ENCODE assay signal across 21 mouse cellular contexts in genomic region chr3:68377452-68378198, GRCm38 (mm10).
DNase-seq lines count a peak whose midpoint lies in the region; ATAC-seq and TF ChIP-seq lines count a peak whose summit lies in the region.
"Had no signal": no experiment of that assay in that cellular context is flagged by ENCODE, and none has a peak within 500 bp of the region (broad histone marks: within the 10 kb centered on the region; RNA-seq: fewer than 3 reads in every experiment).

No protein-coding gene starts in this region.

- 81% methylated on average over 7 of the region's 7 CpGs for WGBS in embryonic facial prominence, embryonic 11.5 days
- WGBS in embryonic facial prominence, embryonic 10.5 days = 81% methylated on average over 7 of the region's 7 CpGs
- WGBS in midbrain, embryonic 15.5 days = 71% methylated on average over 7 of the region's 7 CpGs
- 82% methylated on average over 7 of the region's 7 CpGs for WGBS in midbrain, embryonic 11.5 days
- WGBS in midbrain, postnatal 0 days = 62% methylated on average over 7 of the region's 7 CpGs

- no peaks in the 10 kb centered on the region for H3K9me3 ChIP-seq in embryonic facial prominence, embryonic 11.5 days (replicated peaks; ENCODE audit: control insufficient read depth, low read length)
- H3K9me3 ChIP-seq in embryonic facial prominence, embryonic 10.5 days = no peaks in the 10 kb centered on the region
- no peaks in the 10 kb centered on the region for H3K9me3 ChIP-seq in midbrain, embryonic 15.5 days
- H3K9me3 ChIP-seq in midbrain, embryonic 11.5 days (ENCODE audit: control insufficient read depth, low read length) = no peaks in the 10 kb centered on the region
- no peaks in the 10 kb centered on the region for H3K9me3 ChIP-seq in midbrain, postnatal 0 days (ENCODE audit: low read length)
- H3K9me3 ChIP-seq: hindbrain, embryonic 15.5 days had no signal

- no peak overlapping the region for H3K9ac ChIP-seq in embryonic facial prominence, embryonic 11.5 days (replicated peaks; ENCODE audit: low read length)
- H3K9ac ChIP-seq in midbrain, embryonic 15.5 days = no peak overlapping the region
- H3K9ac ChIP-seq in midbrain, embryonic 11.5 days (ENCODE audit: low read length) = no peak overlapping the region
- H3K9ac ChIP-seq in midbrain, postnatal 0 days (replicated peaks; ENCODE audit: low read length, poor library complexity, severe bottlenecking) = no peak overlapping the region
- H3K9ac ChIP-seq: hindbrain, embryonic 15.5 days had no signal

- no peaks in the 10 kb centered on the region for H3K27me3 ChIP-seq in embryonic facial prominence, embryonic 11.5 days (ENCODE audit: control insufficient read depth, insufficient read depth, low read length)
- H3K27me3 ChIP-seq in embryonic facial prominence, embryonic 10.5 days (replicated peaks; ENCODE audit: low read depth, poor library complexity, severe bottlenecking) = no peaks in the 10 kb centered on the region
- H3K27me3 ChIP-seq in midbrain, embryonic 15.5 days (replicated peaks) = no peaks in the 10 kb centered on the region
- no peaks in the 10 kb centered on the region for H3K27me3 ChIP-seq in midbrain, embryonic 11.5 days (ENCODE audit: control insufficient read depth, insufficient read depth, low read length)
- H3K27me3 ChIP-seq in midbrain, postnatal 0 days (ENCODE audit: insufficient read depth, low read length) = no peaks in the 10 kb centered on the region
- H3K27me3 ChIP-seq: hindbrain, embryonic 15.5 days had no signal

- peak; percentile 63 for TF ChIP-seq CTCF in layer of hippocampus, adult 2 months (conservative IDR thresholded peaks at IDR 0.05)
- TF ChIP-seq CTCF in midbrain, postnatal 0 days (IDR thresholded peaks at IDR 0.05) = peak; percentile 51

- peak; percentile 15 for DNase-seq in embryonic facial prominence, embryonic 11.5 days (ENCODE audit: low spot score)
- no peak for DNase-seq in embryonic facial prominence, embryonic 10.5 days (ENCODE audit: low spot score)
- no peak for DNase-seq in layer of hippocampus, adult 2 months (ENCODE audit: low spot score in 2 of 2)
- no peak for DNase-seq in layer of hippocampus, postnatal 36 days
- no peak for DNase-seq in midbrain, embryonic 11.5 days (ENCODE audit: low spot score, missing footprints)
- peak; percentile 22 for DNase-seq in midbrain, postnatal 0 days (ENCODE audit: low spot score)
- DNase-seq in cerebellum, adult 9-11 months = no peak
- DNase-seq: adrenal gland, adult 8-10 months; adrenal gland, postnatal 36 days; B cell, adult 2 months; cerebellum, adult 2 months; cerebellum, postnatal 14 days; gastrocnemius, postnatal 10 days; heart, adult 2 months had no signal

- no peak overlapping the region for H3K4me3 ChIP-seq in embryonic facial prominence, embryonic 11.5 days (ENCODE audit: low read depth, low read length)
- no peak overlapping the region for H3K4me3 ChIP-seq in embryonic facial prominence, embryonic 10.5 days
- no peak overlapping the region for H3K4me3 ChIP-seq in layer of hippocampus, adult 2 months
- no peak overlapping the region for H3K4me3 ChIP-seq in midbrain, embryonic 15.5 days
- H3K4me3 ChIP-seq in midbrain, embryonic 11.5 days (ENCODE audit: low read depth, low read length) = no peak overlapping the region
- no peak overlapping the region for H3K4me3 ChIP-seq in midbrain, postnatal 0 days (ENCODE audit: low read depth, low read length)
- H3K4me3 ChIP-seq: heart, adult 2 months; hindbrain, embryonic 15.5 days had no signal

- H3K36me3 ChIP-seq in embryonic facial prominence, embryonic 11.5 days (replicated peaks; ENCODE audit: control insufficient read depth, insufficient read depth, low read depth, low read length) = no peaks in the 10 kb centered on the region
- no peaks in the 10 kb centered on the region for H3K36me3 ChIP-seq in embryonic facial prominence, embryonic 10.5 days (replicated peaks)
- no peaks in the 10 kb centered on the region for H3K36me3 ChIP-seq in midbrain, embryonic 15.5 days (replicated peaks)
- no peaks in the 10 kb centered on the region for H3K36me3 ChIP-seq in midbrain, embryonic 11.5 days (ENCODE audit: control insufficient read depth, insufficient read depth, low read length)
- H3K36me3 ChIP-seq in midbrain, postnatal 0 days (ENCODE audit: insufficient read depth, low read length) = no peaks in the 10 kb centered on the region
- H3K36me3 ChIP-seq: G1E; hindbrain, embryonic 15.5 days had no signal

- no peak overlapping the region for H3K27ac ChIP-seq in embryonic facial prominence, embryonic 11.5 days (replicated peaks; ENCODE audit: low read depth, low read length)
- no peak overlapping the region for H3K27ac ChIP-seq in embryonic facial prominence, embryonic 10.5 days (replicated peaks)
- H3K27ac ChIP-seq in layer of hippocampus, adult 2 months = no peak overlapping the region
- H3K27ac ChIP-seq in midbrain, embryonic 15.5 days = no peak overlapping the region
- H3K27ac ChIP-seq in midbrain, embryonic 11.5 days (ENCODE audit: low read depth, low read length) = no peak overlapping the region
- no peak overlapping the region for H3K27ac ChIP-seq in midbrain, postnatal 0 days (ENCODE audit: low read depth, low read length)
- H3K27ac ChIP-seq: heart, adult 2 months; hindbrain, embryonic 15.5 days had no signal

- no peak for ATAC-seq in embryonic facial prominence, embryonic 11.5 days (replicated peaks; ENCODE audit: insufficient number of reproducible peaks, low FRiP score, low TSS enrichment, low read depth)
- ATAC-seq in midbrain, embryonic 15.5 days (replicated peaks) = 0 out of 2 replicates have a peak, but pooled peaks have one; percentile 46
- ATAC-seq in midbrain, embryonic 11.5 days (ENCODE audit: low FRiP score) = no peak
- ATAC-seq in midbrain, postnatal 0 days (ENCODE audit: low FRiP score) = peak; percentile 52; the same call in 1 of the 2 replicates
- ATAC-seq: CD4-positive, CD25-positive, alpha-beta regulatory T cell, adult 4 months; forebrain, embryonic 14.5 days; inflammation-experienced regulatory T-cells, adult 6 months had no signal

- no peak overlapping the region for H3K4me2 ChIP-seq in embryonic facial prominence, embryonic 11.5 days (ENCODE audit: low read depth, low read length)
- H3K4me2 ChIP-seq in midbrain, embryonic 15.5 days = no peak overlapping the region
- no peak overlapping the region for H3K4me2 ChIP-seq in midbrain, embryonic 11.5 days
- H3K4me2 ChIP-seq in midbrain, postnatal 0 days (ENCODE audit: low read depth, low read length, poor library complexity, severe bottlenecking) = no peak overlapping the region
- H3K4me2 ChIP-seq: heart, embryonic 11.5 days; hindbrain, embryonic 15.5 days had no signal

- H3K4me1 ChIP-seq in embryonic facial prominence, embryonic 11.5 days (ENCODE audit: control insufficient read depth, insufficient read depth, low read length) = no peaks in the 10 kb centered on the region
- H3K4me1 ChIP-seq in embryonic facial prominence, embryonic 10.5 days = peaks cover 6% of the 10 kb centered on the region; the same call in 1 of the 2 replicates
- no peaks in the 10 kb centered on the region for H3K4me1 ChIP-seq in midbrain, embryonic 15.5 days
- no peaks in the 10 kb centered on the region for H3K4me1 ChIP-seq in midbrain, embryonic 11.5 days (ENCODE audit: control insufficient read depth, insufficient read depth, low read length)
- H3K4me1 ChIP-seq in midbrain, postnatal 0 days (ENCODE audit: insufficient read depth, low read length) = no peaks in the 10 kb centered on the region

Comparison
In these comparisons a context has a peak if more than half of its experiments do, and no peak if none do; other contexts are left out.
1. ATAC-seq: peak in midbrain, embryonic 15.5 days (single experiment) and midbrain, postnatal 0 days (single experiment); none in embryonic facial prominence, embryonic 11.5 days (single experiment) and midbrain, embryonic 11.5 days (single experiment).
2. DNase-seq: peak in embryonic facial prominence, embryonic 11.5 days (single experiment) and midbrain, postnatal 0 days (single experiment); none in embryonic facial prominence, embryonic 10.5 days (single experiment), layer of hippocampus, adult 2 months (0 of 2), layer of hippocampus, postnatal 36 days (0 of 2), midbrain, embryonic 11.5 days (single experiment) and cerebellum, adult 9-11 months (single experiment).